Comparison of ENCODE assay signal across 13 mouse cellular contexts in genomic region chr10:117925611-117926555, GRCm38 (mm10).
DNase-seq lines count a peak whose midpoint lies in the region; ATAC-seq and TF ChIP-seq lines count a peak whose summit lies in the region.
"Had no signal": no experiment of that assay in that cellular context is flagged by ENCODE, and none has a peak within 500 bp of the region (broad histone marks: within the 10 kb centered on the region; RNA-seq: fewer than 3 reads in every experiment).

No protein-coding gene starts in this region.

- no peaks in the 10 kb centered on the region for H3K9me3 ChIP-seq in lung, embryonic 14.5 days (ENCODE audit: low read depth, low read length)
- no peaks in the 10 kb centered on the region for H3K9me3 ChIP-seq in ES-E14 (ENCODE audit: control insufficient read depth, insufficient read depth, low read depth, low read length)
- no peaks in the 10 kb centered on the region for H3K9me3 ChIP-seq in hindbrain, embryonic 12.5 days (replicated peaks)
- H3K9me3 ChIP-seq: embryonic facial prominence, embryonic 15.5 days; hindbrain, embryonic 15.5 days had no signal

- no peak overlapping the region for H3K4me2 ChIP-seq in lung, embryonic 14.5 days
- H3K4me2 ChIP-seq in hindbrain, embryonic 12.5 days (replicated peaks) = no peak overlapping the region
- H3K4me2 ChIP-seq: embryonic facial prominence, embryonic 15.5 days; hindbrain, embryonic 15.5 days had no signal

- no peak overlapping the region for H3K4me3 ChIP-seq in lung, embryonic 14.5 days (ENCODE audit: low read depth, low read length)
- no peak overlapping the region for H3K4me3 ChIP-seq in lung, adult 2 months (replicated peaks; ENCODE audit: extremely low read depth, low read depth, low read length)
- peak overlapping the region; percentile 2 to 23; a peak in 2 of 4 replicates for H3K4me3 ChIP-seq in ES-E14 (ENCODE audit: insufficient read depth in 1 of 2, low read depth in 1 of 2, low read length in 2 of 2, poor library complexity in 1 of 2, severe bottlenecking in 1 of 2)
- no peak overlapping the region for H3K4me3 ChIP-seq in kidney, adult 2 months (ENCODE audit: insufficient read depth, low read depth, low read length)
- no peak overlapping the region for H3K4me3 ChIP-seq in hindbrain, embryonic 12.5 days
- H3K4me3 ChIP-seq: embryonic facial prominence, embryonic 15.5 days; hindbrain, embryonic 15.5 days had no signal

- in situ Hi-C loops in ES-E14 (cut with MboI; ENCODE audit: low sequenced_read_pairs in 2 of 2, unreplicated experiment in 2 of 2) = no loop called here

- TF ChIP-seq POLR2A in lung, adult 2 months (IDR thresholded peaks at IDR 0.05; ENCODE audit: borderline replicate concordance, extremely low read depth, low read depth, low read length) = no peak
- TF ChIP-seq POLR2A in kidney, adult 2 months (IDR thresholded peaks at IDR 0.05; ENCODE audit: low read depth, low read length) = no peak

- TF ChIP-seq CTCF in lung, embryonic 14.5 days (IDR thresholded peaks at IDR 0.05; ENCODE audit: low read depth) = no peak
- TF ChIP-seq CTCF in lung, adult 2 months (IDR thresholded peaks at IDR 0.05; ENCODE audit: insufficient read depth, low read length) = no peak
- no peak for TF ChIP-seq CTCF in kidney, adult 2 months (conservative IDR thresholded peaks at IDR 0.05; ENCODE audit: insufficient read depth, insufficient read length, low read depth, low read length)

- peak; percentile 66 for DNase-seq in lung, embryonic 14.5 days
- no peak for DNase-seq in lung, adult 2 months
- no peak for DNase-seq in ES-E14 (ENCODE audit: low read depth, low spot score)
- peak; percentile 56 for DNase-seq in kidney, adult 2 months
- DNase-seq in left cerebral cortex, postnatal 25 days (ENCODE audit: low spot score in 2 of 2) = no peak
- no peak for DNase-seq in left cerebral cortex, adult 11 months (ENCODE audit: low spot score)
- DNase-seq: cerebellum, adult 11-12 months; liver, postnatal 0 days; right cerebral cortex, postnatal 4 days had no signal

- H3K9ac ChIP-seq in lung, embryonic 14.5 days = no peak overlapping the region
- 0 out of 2 replicates have a peak overlapping the region, but pooled peaks have one; percentile 7 for H3K9ac ChIP-seq in ES-E14 (ENCODE audit: insufficient read depth, low read depth, low read length, poor library complexity, severe bottlenecking)
- no peak overlapping the region for H3K9ac ChIP-seq in hindbrain, embryonic 12.5 days
- H3K9ac ChIP-seq: embryonic facial prominence, embryonic 15.5 days; hindbrain, embryonic 15.5 days; liver, postnatal 0 days had no signal

- peak; percentile 52; the same call in 1 of the 2 replicates for ATAC-seq in lung, embryonic 14.5 days (ENCODE audit: insufficient read depth)
- ATAC-seq in megakaryocyte progenitor cell, adult 5-6 weeks (replicated peaks; ENCODE audit: poor library complexity) = peak; percentile 50
- no peak for ATAC-seq in hindbrain, embryonic 12.5 days (ENCODE audit: low FRiP score)
- ATAC-seq: liver, postnatal 0 days had no signal

- H3K27me3 ChIP-seq in lung, embryonic 14.5 days (ENCODE audit: insufficient read depth, low read length) = no peaks in the 10 kb centered on the region
- H3K27me3 ChIP-seq in kidney, adult 2 months (replicated peaks; ENCODE audit: control insufficient read depth, insufficient read depth, low read length) = no peaks in the 10 kb centered on the region
- H3K27me3 ChIP-seq in hindbrain, embryonic 12.5 days = no peaks in the 10 kb centered on the region
- H3K27me3 ChIP-seq: embryonic facial prominence, embryonic 15.5 days; hindbrain, embryonic 15.5 days had no signal

- WGBS in lung, embryonic 14.5 days = 76% methylated on average over 31 of the region's 31 CpGs
- 59% methylated on average over 31 of the region's 31 CpGs for WGBS in lung, adult 2 months
- 79% methylated on average over 31 of the region's 31 CpGs for WGBS in kidney, adult 2 months
- 95% methylated on average over 31 of the region's 31 CpGs for WGBS in hindbrain, embryonic 12.5 days

- intact Hi-C loops in left cerebral cortex, postnatal 25 days (cut with DNase I) = no loop called here

- H3K36me3 ChIP-seq in lung, embryonic 14.5 days (ENCODE audit: insufficient read depth) = no peaks in the 10 kb centered on the region
- H3K36me3 ChIP-seq in ES-E14 (ENCODE audit: control insufficient read depth, insufficient read depth, low read length, poor library complexity, severe bottlenecking) = no peaks in the 10 kb centered on the region
- H3K36me3 ChIP-seq in kidney, adult 2 months (ENCODE audit: control insufficient read depth, insufficient read depth, low read length) = no peaks in the 10 kb centered on the region
- H3K36me3 ChIP-seq in hindbrain, embryonic 12.5 days = no peaks in the 10 kb centered on the region
- H3K36me3 ChIP-seq: embryonic facial prominence, embryonic 15.5 days; hindbrain, embryonic 15.5 days had no signal

- H3K27ac ChIP-seq in lung, embryonic 14.5 days (ENCODE audit: low read depth) = no peak overlapping the region
- no peak overlapping the region for H3K27ac ChIP-seq in ES-E14 (ENCODE audit: insufficient read depth, low read depth, low read length, poor library complexity, severe bottlenecking)
- 0 out of 2 replicates have a peak overlapping the region, but pooled peaks have one; percentile 8 for H3K27ac ChIP-seq in kidney, adult 2 months (ENCODE audit: insufficient read depth, low read depth, low read length)
- H3K27ac ChIP-seq in hindbrain, embryonic 12.5 days = no peak overlapping the region
- H3K27ac ChIP-seq: embryonic facial prominence, embryonic 15.5 days; hindbrain, embryonic 15.5 days had no signal

- H3K4me1 ChIP-seq in lung, embryonic 14.5 days (ENCODE audit: insufficient read depth) = no peaks in the 10 kb centered on the region
- no peaks in the 10 kb centered on the region; the same call in 1 of the 2 replicates for H3K4me1 ChIP-seq in lung, adult 2 months (ENCODE audit: control insufficient read depth, insufficient read depth, low read length)
- peaks cover 0 to 11% of the 10 kb centered on the region in 2 experiments; a peak in 2 of 4 replicates for H3K4me1 ChIP-seq in ES-E14 (ENCODE audit: control insufficient read depth in 2 of 2, insufficient read depth in 2 of 2, low read length in 2 of 2, poor library complexity in 1 of 2)
- no peaks in the 10 kb centered on the region for H3K4me1 ChIP-seq in kidney, adult 2 months (ENCODE audit: control insufficient read depth, insufficient read depth, low read length)
- H3K4me1 ChIP-seq in hindbrain, embryonic 12.5 days = no peaks in the 10 kb centered on the region
- H3K4me1 ChIP-seq: embryonic facial prominence, embryonic 15.5 days; hindbrain, embryonic 15.5 days had no signal

TF ChIP-seq in ES-E14, 5 proteins besides CTCF, POLR2A, EP300 and RAD21:
- TF ChIP-seq MAFK (IDR thresholded peaks at IDR 0.05; ENCODE audit: insufficient read depth, low read depth, low read length) = no peak

Comparison
In these comparisons a context has a peak if more than half of its experiments do, and no peak if none do; other contexts are left out.
1. DNase-seq: peak in lung, embryonic 14.5 days (single experiment) and kidney, adult 2 months (single experiment); none in lung, adult 2 months (single experiment), ES-E14 (single experiment), left cerebral cortex, postnatal 25 days (0 of 2) and left cerebral cortex, adult 11 months (single experiment).
2. H3K4me3 ChIP-seq: peak in ES-E14 (2 of 2); none in lung, embryonic 14.5 days (single experiment), lung, adult 2 months (single experiment), kidney, adult 2 months (single experiment) and hindbrain, embryonic 12.5 days (single experiment).